Mouse (Mus musculus): Measurements from ENCODE around the gene Ephb3.

Gene Ephb3

DNA sequence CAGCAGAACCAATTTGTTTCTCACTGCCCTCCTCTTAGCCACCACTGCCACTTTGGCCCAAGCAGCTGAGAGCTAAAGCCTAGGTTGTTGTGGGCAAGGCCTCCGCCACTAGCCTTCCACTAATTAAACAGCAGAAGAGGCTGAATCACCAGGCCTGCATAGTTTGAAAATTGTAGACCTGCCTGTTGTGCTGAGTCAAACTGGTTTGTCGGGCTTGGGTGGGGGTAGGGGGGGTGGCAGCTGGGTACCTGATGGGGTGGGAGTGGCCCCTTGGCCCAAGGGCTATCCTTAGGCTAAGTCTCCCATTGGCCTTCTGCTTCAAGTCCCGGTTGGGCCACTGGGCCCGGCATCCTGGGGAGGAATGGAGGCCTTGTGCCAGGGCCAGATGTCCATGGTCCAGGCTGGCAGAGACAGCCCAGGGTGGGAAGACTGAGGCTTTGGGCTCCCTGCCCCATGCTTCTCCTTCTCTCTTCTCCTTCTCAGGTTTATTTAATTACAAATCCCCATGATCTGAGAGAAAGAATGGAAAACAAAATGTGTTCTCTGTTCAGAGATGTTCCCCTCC lies 3.5 kb downstream of the Ephb3 start:
- DNase-seq: no peak

- DNase-seq: no peak
Measured at GRCm38 (mm10) chr16:21209290-21209689, 4.7 kb downstream of the Ephb3 start.

- no peak for DNase-seq
Measured at GRCm38 (mm10) chr16:21210204-21210603, 5.6 kb downstream of the Ephb3 start.

DNA sequence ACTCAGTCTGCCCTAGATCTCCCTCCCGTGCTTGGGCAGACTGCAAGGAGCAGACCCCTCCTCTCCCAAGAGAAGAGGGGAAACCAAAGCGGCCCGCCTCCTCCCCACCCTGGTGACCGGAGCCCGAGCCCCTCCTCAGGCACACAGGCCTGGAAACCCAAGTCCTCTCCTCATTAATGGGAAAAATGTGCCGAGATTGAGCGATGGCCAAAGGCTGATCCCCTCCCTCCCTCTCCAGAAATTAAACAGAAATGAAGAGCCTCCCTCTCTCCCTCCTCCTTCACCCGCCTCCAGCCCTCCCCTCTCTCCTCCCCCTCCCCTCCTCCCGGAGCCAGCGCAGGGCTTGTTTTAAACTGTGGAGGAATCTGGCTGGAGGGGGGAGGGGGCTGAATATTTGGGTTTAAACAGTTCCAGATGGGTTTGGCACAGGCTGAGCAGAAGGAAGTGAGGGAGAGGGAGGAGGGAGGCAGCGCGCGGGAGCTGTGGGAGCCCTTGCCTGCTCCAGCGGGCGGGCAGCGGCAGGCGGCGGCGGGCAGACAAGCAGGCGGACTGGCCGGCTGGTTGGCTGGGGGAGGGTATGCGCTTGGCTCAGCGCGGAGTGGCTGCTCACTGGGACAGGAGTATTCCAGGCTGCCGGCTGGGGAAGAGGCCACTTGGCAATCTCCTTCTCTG lies 6.2 kb downstream of the Ephb3 start:
- peak; percentile 93 for DNase-seq

DNA sequence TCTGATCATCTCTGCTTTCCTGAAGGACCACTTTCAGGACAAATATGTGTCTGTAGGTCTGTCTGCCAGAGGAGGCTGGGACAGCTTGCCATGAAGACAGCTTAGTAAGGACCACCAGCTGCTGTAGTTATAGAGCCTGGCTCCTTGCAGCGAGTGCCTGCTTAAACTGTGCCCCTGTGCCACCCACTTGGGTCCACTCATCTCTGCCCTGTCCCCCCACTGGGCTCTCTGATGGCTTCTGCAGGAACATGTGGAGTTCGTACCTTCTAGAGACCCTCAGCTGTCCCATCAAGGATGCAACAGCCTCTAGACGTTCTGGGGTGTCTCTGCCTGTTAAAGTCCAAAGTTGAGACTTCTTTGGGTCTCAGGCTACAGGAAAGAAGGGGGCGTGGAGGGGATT lies 6.9 kb downstream of the Ephb3 start:
- no peak for DNase-seq

- no peak for DNase-seq
Measured at GRCm38 (mm10) chr16:21212369-21212768, 7.8 kb downstream of the Ephb3 start.

DNA sequence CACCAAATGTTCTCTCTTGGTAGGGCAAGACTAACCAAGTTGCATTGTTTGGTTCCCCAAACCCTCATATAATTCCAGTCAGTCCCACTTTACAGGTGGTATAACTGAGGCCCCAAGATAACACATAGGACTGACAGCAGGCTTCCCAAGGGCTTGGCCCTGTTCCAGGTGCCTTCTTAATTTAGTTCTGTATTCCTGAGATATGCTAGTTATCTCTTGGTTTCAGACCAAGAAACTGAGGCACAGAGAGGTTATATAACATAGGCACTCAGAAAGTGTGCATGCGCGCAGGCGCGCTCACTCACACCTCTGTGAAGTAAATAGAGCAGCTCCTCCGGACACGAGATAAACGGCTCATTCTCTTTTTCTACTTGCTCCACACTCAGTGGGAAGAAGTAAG lies 9.4 kb downstream of the Ephb3 start:
- no peak for DNase-seq

DNA sequence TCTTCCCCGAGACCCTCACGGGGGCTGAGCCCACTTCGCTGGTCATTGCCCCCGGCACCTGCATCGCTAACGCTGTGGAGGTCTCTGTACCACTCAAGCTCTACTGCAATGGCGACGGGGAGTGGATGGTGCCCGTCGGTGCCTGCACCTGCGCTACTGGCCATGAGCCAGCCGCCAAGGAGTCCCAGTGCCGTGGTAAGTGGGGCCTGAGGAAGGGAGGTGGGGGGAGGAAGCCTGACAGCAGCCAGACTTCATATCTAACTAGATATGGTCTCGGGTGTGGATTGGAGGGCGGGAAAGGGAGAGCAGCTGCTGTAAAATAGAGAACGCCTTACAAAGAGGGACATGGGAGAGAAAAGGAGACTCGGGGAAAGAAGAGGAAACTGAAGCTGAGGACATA lies 10.2 kb downstream of the Ephb3 start:
- no peak for DNase-seq

- DNase-seq: peak; percentile 53
Measured at GRCm38 (mm10) chr16:21216047-21216446, 11.5 kb downstream of the Ephb3 start.

DNA sequence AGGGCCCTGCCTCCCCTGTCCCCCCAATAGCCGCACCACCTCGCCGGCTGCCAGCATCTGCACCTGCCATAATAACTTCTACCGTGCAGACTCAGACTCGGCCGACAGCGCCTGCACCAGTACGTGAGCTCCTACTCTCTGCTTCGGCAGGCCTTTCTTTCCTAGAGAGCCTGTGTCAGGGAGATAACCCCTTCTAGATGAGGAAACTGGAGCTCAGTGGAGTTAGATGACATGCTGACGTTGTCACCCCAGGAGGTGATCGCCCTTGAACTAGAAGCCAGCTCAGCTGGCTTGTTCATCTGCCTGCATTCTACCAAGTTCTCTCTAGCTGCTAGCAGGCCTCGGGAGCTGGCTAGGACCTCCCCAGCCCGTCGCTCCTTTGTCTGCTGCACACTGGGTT lies 12.7 kb downstream of the Ephb3 start:
- DNase-seq: no peak

- no peak for DNase-seq
Measured at GRCm38 (mm10) chr16:21219656-21220055, 15.1 kb downstream of the Ephb3 start.

- no peak for DNase-seq
Measured at GRCm38 (mm10) chr16:21223038-21223437, 18.5 kb downstream of the Ephb3 start.

DNA sequence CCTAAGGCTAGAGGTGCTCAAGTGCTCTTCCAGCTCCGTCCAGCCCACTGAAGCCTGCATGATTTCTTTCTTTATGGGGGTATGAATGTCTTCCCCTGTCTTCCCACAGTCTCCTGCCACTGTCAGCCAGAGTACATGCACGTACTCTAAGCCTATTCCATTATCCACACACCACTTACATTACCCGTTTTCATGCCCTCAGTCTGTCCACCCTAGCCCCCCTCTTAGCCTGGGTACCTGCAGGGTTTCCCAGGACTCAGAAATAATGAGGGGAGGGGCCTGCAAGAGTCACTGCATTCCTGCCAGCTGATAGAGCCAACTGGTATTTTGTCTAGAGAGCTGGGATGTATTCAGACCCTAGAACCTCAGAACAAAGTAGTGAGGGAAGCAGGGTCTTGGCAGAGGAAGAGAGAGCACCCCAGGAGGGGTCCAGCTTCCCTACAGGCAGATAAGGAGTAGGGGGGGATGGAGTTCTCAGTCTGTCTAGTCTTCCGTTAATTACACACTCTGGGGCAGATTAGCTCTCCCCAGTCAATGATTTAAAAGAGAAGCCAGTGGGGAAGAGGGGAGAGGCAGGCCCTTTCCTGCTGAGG lies 20.2 kb downstream of the Ephb3 start:
- no peak for DNase-seq

DNA sequence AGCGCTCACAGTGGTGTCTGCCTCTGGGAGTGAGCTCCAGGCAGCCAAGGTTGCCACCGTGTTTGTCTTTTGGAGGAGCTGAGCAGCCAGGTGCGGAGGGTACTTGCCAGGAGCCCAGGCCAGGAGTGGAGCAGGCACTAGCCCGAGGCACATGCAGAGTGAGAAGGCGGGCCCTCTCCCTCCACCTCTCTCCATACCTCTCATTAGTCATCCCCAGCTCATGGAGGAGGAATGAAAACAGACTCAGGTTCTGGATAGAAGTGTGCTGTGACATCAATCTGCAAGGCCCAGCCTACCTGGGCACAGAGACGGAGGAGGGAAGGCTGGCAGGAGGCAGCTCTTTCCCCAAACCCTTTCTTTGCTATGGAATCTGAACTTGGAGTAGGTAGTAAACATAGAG lies 22.1 kb downstream of the Ephb3 start:
- no peak for DNase-seq

DNA sequence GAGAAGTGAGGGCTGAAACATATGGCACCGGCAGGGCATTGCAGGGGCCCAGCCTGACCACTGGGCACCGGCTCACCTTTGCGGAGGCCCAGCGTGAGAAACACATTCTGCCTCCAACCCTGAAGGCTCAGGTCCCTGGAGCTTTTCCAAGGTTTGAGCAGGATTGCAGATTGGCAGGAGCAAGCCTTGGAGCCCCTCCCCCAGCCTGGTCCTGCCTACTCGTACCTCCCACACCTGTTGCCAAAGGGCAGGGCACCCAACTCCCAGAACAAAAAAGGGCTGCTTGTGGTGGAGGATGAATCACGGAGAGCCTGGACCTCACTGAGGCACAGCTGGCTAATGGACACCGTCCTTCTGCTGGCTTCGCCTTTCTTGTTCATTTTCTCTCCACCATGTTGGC lies 30.6 kb downstream of the Ephb3 start:
- DNase-seq: no peak

DNA sequence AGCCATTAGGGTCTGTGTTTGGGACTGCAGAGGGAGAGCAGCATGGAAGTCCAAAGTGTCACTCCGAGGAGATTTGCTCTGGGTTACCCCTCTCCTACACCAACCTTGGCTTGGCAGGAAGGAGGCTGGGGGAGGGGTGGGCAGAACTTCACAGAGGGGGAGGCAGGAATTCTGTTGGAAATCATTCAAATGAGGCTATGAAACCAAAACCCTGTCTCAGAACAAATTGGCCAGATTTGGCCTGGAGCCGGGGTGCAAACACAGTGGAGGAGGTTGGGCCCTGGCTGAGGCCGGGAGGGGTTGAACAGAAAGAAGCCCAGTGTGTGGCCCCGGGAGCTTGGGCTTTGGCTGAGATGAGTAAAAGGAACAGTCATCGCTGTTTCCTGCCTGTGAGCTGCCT lies 34.2 kb downstream of the Ephb3 start:
- peak; percentile 24 for DNase-seq

DNA sequence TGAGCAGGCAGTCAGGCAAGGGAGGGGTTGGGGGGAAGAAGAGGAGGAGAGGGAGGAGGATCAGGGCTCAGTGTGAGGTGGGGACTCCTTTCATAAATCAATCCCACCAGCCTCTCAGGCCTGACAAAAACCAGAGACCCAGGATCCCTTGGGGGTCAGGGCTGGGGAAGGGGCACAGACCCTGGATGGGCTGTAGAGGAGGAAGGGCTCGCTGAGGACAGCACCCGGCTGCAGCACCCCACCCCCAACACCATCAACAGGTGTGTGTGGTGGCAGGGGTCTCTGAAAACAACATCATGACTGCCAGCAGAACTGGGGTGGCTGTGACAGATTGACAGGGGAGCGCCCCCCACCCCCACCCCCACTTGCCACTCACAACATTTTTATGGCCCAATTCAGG lies 36.0 kb downstream of the Ephb3 start:
- no peak for DNase-seq

GRCm38 (mm10) chr16:21241030-21241429 lies 36.5 kb downstream of the Ephb3 start:
- no peak for DNase-seq

DNA sequence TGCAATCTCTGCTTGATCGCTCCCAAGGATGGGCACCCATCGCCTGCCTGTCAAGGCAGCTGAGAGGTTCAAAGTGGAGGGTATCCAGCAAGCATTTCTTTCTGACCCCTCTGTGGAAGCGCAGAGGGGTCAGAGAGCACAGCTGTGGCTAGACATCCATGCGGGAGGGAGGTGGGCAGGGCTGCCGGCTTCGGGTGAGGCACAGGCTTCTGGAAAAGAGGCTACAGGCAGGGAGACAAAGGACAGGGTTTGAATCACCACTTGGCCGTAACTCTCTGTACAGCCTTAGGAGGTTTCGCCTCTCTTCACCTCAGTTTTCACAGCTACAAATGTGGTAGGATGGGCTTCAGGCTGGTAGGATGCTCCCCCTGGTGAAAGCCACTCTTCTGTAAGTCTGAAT lies 38.4 kb downstream of the Ephb3 start:
- no peak for DNase-seq

DNA sequence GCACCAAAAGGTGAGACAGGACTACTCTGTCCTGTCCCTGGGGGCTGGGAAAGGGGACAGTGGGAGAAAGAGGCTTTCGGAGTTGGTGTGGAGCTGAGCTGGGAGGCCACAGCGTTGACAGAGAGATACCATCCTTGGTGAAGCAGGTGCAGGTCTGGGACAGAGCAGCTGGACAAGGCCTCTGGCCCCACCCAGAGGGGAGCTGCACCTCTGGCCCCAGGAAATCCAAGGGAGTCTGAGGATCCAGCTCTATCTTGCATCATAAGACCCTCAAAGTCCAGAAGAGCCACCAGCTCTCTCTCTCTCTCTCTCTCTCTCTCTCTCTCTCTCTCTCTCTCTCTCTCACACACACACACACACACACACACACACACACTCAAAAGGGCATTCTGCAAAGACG lies 40.2 kb downstream of the Ephb3 start:
- no peak for DNase-seq

GRCm38 (mm10) chr16:21245387-21245786 lies 40.8 kb downstream of the Ephb3 start:
- no peak for DNase-seq

DNA sequence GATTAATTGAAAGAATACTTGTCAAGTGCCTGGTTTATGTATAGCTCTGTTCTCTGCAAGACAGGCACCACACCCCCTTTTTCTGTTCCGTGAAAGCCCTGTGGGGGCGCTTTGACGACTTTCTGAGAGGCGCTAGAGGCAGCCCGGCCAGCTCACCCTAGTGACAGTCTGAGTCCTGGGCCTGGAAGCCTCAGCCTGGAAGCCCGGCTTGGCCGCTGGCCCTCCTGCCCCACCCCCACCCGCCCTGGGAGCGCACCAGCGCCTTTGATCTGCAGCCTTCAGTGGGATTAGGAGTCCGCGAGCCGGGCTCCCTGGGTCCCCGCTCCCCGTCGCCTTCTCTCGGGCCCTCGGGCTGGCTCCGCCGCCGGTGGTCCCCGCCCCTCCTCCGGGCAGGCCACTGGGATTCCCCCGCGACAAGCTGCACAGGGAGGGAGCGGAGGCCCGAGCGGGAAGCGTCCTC lies 41.4 kb downstream of the Ephb3 start:
- peak; percentile 92 for DNase-seq

DNA sequence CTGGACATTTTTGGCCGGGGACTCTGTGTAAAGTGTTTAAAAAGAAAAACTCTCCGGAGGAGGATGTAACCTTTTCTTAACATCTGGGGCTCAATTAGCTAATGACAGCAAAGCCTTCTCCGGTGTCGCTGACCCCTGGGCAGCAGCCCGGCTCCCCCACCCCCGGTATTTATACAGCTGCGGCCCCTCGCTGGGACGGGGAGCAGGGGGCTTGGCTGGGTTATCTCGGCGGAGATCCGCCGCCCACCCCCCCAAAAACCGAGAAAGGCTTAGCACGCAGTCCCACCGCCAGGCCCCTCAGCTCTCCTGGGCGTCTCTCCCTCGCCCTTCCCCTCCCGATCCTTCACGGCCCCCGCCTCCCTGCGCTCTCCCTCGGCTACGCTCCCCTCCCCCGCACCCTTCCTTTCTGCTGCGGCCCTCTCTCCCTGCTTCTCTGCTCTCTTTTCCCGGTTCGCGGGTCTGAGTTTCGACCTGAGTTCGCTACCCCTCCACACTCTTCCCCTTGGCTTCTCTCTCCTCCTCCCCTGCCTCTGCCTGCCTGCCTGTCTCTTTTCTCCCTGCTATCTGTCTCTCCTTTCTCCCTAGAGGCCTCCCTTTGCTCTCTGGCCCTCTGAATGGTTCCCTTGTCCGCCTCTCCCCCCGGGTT lies 42.0 kb downstream of the Ephb3 start:
- peak; percentile 63 for DNase-seq

DNA sequence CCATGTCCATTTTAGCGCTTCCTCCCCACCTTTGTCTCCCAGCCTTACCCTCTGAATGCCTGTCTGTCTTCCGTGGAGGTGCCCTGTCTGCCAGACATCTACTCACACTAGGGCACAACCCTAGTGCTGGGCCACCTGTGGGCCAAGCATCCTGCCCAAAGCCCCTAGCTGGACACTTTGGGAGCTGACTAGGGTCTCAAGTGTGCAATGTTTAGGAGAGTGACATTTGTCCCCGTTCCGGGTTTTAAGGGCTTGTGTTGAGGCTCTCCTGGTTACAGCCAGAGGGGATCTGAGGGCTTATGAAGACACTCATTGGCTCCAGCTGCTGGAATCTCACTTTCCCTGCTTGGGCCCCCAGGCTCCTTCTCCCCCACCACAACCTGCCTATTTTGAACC lies 42.5 kb downstream of the Ephb3 start:
- peak; percentile 50 for DNase-seq
